Mouse (Mus musculus): ENCODE results near the gene Hadhb.
A peak's percentile ranks its signal among the peaks of the same experiment; 100 is the strongest.
"Not testable (repeated sequence)": the region's sequence is repeated elsewhere in the genome, so short reads cannot be mapped to it uniquely, and the experiment has no call there.

Hadhb gene

DNA sequence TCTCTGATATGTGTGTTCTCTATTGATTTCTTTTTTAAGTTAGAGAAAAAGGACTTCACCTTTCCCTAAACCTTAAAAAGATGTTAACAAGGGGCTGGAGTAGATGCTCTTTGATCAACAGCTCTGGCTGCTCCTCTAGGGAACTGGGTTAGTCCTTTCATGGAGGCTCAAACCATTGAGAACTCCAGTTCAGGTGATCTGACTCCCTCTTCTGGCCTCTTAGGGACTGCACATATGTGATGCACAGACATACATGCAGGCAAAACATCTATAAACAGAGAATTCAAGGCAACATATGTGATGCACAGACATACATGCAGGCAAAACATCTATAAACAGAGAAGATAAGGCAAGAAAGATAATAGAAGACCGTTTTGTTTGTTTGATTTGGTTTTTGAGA is 37.4 kb downstream of the Hadhb start:
- DNase-seq = no peak

DNA sequence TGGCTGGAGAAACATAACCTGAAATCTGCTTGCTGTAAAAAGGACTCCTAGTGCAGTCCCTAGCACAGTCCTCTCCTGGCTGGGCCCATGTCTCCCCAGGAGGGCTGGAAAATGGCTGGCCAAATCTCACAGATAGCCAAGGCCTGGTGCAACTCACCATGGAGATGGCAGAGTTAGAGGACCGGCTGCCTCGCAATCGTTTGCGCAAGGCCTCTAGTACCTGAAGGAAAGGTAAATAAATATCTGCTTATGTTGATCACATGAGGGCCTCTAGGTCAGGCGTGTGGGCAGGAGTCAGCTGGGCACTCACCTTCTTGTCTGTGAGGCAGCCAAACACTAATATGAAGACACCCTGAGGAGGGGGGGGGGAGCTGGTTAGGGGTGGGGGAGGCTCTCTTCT is 40.3 kb downstream of the Hadhb start:
- DNase-seq = no peak

DNA sequence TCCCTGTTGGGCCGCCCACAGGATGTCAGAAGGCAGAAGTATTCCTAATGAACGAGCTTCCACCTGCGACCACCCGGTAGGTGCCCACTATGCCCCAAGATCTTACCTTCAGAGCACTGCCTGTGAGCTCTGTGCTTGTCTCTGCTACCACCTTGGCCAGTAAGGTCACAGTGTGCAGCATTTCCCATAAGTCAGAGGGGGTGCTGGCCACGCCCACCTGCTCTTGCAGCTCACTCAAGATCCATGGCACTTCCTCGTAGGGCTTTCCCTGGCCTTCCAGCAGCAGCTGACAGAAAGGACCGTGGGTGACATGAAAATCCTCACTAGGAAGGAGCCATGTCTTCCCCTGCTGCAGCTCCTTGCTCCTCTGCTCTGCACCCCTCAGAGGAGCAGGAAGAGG is 43.2 kb downstream of the Hadhb start:
- DNase-seq = peak; percentile 19

DNA sequence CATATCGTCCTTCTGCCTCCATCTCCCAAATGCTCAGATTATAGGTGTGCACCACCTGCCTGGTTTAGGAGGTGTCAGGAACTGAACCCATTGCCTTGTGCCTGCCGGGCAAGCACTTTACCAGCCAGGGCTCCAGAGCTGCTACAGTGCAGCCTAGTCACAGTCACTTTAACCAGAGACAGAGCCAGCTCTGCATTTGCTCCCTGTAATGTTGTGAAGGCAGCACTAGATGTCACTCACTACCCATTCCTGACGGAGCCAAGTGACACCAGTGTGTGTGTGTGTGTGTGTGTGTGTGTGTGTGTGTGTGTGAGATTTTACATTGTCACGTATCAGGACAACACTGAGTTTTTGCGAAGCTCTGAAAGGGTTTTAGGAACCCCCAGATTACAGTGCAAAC is 46.5 kb downstream of the Hadhb start:
- DNase-seq = peak; percentile 8

DNA sequence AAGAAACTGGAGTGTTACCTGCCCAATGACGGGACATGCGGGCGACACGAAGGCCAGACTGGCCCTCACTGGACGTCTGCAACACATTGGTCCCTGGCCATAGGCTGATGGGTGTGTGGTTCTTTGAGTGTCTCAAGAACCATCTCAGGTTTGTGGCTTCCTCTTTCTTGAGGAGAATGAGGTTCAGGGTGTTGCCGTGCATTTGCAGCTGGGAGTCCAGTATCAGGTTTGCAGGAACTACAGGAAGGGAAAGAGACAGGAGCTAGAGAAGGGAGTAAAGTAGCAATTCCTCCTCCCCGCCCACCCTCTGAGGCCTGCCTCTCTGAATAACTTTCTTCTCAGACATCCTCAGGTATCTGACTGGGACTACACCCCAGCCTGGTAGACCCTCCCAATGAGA is 47.2 kb downstream of the Hadhb start:
- no peak for DNase-seq

DNA sequence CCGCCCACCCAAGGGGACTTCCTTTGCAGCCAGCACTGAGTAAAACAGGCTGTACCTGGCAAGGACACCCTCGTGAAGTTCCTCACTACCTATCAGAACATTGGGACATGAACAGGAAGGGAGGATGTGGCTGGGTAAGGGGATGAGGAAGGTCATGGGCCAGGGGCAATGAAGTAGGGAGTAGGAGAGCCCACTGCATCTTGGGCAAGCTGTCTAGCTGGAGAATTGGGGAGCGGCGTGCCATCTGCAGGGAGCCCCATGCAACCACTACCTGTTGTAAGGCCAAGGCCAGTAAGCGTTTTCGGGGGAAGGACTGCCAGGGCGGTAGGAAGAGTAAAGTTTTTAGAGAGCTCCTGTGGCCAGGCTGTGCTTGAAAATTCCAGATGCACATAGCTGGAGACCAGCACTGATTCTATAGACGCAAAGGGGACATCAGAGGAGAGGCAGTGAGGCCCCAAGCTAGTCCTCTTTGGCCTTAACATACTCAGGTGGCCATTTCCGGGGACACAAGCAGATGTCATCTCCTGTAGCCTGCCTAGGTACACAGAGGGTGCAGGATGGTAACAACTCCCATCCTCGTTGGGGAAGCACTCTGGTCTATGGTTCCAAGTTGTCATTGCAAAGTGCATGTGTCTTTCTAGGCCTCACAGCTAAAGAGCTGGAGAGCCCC is 48.3 kb downstream of the Hadhb start:
- no peak for DNase-seq

DNA sequence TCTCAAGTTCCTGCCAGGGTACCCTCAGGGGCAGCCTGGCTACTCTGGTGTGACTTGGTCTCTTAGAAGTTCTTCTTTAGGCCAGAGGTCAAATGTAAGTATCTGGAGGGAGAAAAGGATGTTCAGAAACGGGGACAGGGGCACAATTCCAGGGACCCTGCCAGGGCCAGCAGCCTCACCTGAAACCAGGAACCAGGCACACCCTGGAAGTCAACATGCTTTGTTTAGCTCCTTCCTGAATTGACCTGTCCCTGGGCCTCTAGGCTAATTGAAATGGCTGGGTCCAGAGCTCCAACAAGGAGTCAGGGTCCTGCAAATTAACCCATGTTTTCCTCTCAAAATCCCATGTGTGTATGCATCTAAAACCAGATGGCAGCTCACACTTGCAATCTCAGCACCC is 49.4 kb downstream of the Hadhb start:
- no peak for DNase-seq

DNA sequence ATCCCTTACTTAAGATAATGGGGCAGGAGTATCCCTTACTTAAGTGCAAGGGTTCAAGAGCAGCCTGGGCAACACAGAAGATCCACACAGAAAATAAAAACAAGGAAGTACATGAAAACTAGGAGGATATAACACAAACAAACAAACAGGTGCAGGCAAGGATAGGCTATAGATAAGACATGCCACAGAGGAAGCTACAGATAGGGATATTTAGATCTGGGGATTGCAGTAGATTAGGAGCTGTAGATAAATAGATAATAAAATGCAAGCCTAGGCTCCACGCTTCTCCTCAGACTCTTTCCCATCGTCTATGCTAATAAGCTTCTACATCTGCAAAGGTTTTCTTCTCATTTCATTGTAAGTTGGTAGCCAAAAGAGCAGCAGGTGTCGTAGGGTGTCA is 50.0 kb downstream of the Hadhb start:
- DNase-seq = no peak

DNA sequence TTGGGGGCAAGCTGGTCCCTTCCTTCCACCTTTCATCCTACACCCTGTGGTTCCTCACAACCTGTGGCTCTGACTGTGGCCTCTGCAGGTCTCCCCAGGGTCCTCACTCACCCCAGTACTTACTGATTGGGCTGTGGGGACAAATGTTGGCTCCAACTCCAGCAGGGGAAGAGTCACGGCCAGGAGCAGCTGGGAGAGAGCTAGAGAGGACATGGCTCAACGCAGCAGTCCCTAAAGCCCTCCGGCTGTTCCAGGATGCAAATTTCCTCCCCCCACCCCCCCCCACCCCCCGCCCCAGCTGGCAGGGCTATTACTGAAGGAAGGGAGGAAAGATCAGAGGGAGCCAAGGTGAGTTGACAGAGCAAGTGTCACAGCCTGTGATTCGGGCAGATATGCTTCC is 50.4 kb downstream of the Hadhb start, which contains the start of gene Adgrf3:
Gene Adgrf3 (minus strand): TSS at position 230 of the 400 bp plus-strand sequence.
- no peak for DNase-seq

DNA sequence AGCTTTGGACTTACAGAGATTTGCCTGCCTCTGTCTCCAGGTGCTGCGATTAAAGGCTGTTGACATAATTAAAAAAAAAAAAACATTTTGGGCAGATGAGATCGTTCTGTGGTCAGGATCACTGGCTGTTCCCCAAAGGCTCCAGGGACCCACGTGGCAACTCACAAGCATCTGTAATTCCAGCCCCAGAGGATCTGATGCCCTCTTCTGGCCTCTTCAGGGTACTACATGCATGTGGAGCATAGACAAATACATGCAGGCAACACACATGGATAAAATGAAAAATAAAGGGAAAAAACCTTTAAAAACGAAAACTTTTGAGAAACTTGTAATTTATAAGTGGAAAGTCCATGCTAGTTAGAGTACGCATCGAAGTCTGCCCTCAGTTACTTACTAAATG is 52.2 kb downstream of the Hadhb start:
- peak; percentile 48 for DNase-seq

DNA sequence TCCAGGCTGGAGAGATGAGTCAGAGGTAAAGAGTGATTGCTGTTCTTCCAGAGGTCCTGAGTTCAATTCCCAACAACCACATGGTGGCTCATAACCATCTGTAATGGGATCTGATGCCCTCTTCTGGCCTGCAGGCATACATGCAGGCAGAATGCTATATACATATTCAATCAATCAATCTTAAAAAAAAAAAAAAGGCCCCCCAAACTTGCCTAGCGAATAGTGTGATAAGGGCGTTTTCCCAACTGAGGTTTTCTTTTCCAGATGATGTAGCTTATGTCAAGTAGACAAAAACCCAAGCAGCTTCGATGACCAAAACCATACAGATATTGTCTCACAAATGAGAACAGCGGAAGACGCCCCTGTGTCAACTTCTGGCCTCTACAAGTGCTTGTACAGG is 55.7 kb downstream of the Hadhb start:
- DNase-seq = not testable (repeated sequence)

DNA sequence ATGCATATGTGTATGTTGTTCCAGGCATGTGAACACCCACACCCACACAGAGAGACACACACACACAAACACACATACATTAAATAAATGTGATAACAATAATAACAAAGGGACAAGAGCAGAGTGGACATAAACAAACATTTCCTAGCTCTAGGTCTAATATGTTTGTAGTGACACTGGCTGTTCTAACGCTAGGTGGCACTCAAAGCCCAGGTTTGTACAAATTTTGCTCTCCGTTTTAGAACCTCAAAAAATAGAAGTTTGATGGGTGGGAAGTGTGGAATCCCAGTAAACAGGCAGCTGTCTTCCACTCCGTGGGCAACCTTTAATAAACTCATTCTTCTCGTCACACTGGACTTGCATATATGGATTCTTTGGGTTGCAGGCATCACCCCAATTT is 59.8 kb downstream of the Hadhb start:
- peak; percentile 66 for DNase-seq

DNA sequence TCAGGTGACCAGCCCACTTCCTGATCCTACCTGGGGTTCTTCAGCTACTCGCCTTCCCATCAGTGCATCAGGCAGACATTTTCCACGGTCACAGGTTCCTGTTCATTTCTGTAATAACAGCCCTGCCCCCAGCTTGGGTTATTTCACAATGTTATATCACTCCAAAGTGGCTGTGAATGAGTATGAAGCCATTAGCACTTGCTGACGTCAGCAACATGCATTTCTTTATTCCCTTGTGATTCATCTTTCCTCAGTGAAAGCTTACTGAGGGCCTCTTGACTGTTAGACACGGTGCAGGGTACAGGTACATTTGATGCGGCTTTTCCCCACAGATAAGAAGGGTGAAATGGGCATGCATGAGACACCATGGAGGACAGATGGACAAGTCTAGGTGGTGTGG is 60.9 kb downstream of the Hadhb start:
- no peak for DNase-seq

DNA sequence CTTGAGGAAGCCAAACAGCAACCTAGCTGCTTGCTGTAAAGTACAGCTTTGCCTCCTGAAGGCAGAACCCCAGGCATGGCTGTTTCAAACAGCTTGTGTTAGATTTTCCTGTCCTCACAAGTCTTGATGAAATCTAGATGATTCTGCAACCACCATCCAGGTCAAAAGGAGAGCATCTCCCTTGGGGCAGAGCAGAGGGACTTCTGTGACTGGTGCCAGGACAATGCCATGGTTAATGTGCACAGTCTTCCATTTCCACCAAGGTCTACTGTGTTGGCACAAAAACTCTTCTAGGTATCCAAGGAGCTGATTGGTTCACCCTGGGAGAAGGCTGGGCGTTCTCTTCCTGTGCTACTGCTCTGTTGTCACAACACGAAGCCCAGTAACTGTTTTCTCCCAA is 64.7 kb downstream of the Hadhb start:
- DNase-seq = no peak

DNA sequence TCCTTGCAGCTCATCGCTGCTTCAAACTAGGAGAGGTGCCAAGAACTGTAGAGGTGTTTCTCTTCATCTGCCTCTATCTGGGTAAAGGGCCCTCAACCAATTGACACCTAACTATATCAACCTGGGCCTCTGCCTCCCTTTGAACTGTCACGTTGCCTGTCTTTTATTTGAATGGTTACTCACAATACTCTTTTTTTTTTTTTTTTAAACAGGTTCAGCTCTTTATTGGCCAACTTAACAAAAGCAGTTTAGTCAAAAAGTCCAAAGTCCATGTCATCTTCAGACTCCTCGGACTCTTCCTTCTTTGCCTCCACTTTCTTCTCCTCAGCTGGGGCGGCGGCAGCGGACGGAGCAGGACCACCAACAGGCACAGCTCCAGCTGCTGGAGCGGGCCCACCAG is 65.6 kb downstream of the Hadhb start:
- no peak for DNase-seq

DNA sequence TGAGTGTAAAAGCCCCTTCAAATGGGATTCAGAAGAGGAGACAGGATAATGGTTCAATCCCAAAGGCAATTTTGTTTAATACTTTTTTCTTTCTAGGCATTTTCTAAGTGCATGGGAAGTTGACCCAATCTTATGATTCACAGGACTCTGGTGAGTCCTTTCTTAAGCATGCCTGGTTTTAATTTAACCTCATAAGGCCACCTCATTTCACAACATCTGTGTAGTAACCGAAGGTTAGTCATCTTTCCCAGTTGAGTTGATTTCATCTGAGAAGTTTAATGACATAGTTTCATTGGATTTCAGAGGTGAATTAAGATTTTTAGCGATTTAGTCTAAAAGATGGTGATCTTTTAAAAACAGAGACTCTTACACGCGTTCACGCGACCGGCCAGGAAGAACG is 67.6 kb downstream of the Hadhb start:
- DNase-seq = no peak

DNA sequence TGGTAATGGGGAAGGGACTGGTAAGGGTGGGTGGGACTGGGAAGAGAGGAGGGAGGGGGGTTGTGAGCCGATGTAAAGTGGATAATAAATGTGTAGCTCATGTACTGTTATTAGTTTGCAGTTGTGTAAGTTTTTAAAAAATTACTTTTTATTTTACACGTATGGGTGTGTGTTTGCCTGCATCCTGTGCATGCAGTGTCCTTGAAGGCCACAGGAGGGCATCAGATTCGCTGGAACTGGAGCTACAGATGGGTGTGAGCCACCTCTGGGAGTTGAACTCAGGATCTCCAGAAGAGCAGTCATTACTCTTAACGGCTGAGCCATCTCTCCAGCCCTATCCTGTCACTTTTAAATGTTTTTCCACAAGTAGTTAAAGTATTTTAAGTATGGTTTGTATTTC is 75.9 kb downstream of the Hadhb start:
- DNase-seq = peak; percentile 72

DNA sequence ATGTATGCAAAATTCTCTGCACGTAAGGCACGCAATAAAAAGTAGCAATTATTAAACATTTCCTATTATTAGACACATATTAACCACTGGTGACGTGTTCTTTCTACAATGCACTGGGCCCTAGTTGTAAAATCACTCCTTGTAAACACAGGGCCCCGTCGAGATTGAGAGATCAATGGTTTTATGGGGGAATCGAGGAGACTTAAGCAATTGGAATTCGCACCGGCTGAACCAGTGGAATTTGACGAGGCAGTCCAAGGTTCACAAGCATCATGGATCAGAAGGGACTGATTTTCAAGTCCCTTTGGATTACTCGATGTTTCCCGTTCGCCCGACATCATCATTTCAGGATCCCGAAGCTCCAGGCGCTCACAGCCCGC is 76.8 kb downstream of the Hadhb start:
- DNase-seq = no peak

DNA sequence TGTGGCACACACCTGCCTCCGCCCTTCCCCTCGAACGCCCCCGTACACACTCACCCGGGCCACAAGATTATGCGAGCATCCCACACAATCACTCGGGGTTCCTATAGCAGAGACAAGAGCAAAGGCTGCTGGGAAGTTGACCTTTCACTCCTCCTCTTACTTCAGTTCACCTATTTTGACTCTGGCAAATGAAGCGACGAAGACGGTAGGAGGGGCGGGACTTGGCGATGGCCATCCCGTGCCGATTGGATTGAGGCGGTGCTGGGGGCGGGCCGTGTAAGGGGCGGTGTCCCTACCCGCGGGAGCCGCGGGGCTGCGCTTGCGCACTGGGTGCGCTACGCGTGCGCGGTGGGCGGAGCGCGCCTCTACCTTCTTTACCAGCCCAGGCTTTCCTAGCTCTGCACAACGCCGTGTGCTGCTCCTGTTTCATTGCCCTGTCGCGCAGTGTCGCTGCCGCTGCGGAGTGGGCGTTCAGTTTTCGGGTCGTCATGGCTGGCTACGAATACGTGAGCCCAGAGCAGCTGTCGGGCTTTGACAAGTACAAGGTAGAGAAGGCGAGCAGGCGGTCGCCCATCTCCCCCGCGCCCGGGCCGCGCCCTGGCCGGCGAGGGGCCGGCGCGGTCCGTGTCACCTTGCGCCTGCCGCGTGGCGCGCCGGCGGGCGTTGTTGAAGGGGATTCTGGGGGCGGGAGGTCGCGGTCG is 77.4 kb downstream of the Hadhb start, which contains the start of gene Selenoi:
Gene Selenoi (plus strand): TSS at position 311 of the 701 bp plus-strand sequence.
- peak; percentile 99 for DNase-seq

DNA sequence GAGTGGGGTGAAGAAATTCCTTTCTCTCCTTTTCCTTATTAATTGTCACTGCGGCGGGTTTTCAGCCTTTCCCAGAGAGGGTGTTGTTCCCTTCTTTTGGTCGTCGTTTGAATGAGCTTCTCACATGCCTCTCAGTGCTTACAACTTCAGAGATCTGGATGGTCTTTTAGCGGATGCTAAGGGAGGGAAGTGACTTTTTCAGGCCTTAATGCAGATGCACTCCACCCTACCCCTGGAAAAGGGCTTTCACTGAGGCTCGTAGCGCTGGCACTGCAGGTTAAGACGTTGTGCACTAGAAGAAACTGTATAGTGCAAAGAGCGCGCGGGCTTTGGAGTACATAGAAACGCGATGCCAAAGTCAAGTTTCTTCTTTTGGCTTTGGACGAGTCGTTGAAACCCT is 78.0 kb downstream of the Hadhb start:
- peak; percentile 51 for DNase-seq

DNA sequence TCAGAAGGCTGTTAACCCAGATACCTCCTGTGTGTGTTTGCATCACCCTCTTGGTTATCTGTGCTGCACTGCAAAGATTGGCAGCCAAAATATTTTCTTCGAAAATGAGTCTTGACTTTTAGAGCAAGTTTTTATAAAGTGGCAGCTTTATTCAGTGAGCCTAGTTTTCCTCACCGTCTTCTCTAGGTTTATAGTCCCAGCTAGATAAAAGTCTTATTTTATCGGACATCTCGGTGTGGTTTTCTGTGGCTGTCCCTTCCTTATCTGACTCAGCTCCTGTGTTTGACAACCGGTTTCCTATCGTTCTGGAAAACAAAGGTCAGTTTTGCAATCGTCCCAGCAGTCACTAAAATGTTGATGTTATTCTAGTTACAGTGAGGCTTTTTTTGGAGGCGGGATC is 78.9 kb downstream of the Hadhb start:
- DNase-seq = no peak
